Mouse (Mus musculus) cerebellum, adult 2 months (tissue): ENCODE data around the gene Nup43.

Experiments used
- CTCF ChIP-seq: fragments of 200-500 bp; IDR thresholded peaks from 2 replicates; pipeline ENCODE4 v1.5.1; 2011; ENCODE audit warnings: low read depth, mild to moderate bottlenecking, control low read depth, low read length, moderate library complexity, borderline replicate concordance; ENCODE audit not compliant: insufficient read depth
- POLR2A ChIP-seq: fragments of 200-500 bp; IDR thresholded peaks from 2 replicates; pipeline ENCODE4 v1.6.1; 2011; ENCODE audit warnings: low read length, control low read depth, borderline replicate concordance; ENCODE audit not compliant: insufficient read depth

- no peak for TF ChIP-seq CTCF
- TF ChIP-seq POLR2A: no peak
Observed at GRCm38 (mm10) chr10:7702586-7702985, 35.3 kb downstream of the Nup43 start.
